Mouse (Mus musculus) bone marrow macrophage, adult 2 months (primary cell): ENCODE measurements around the gene Ece1. TPM values are rescaled to one million over a fixed set of nuclear protein-coding genes. Genes with fewer than 3 reads are reported as not detected.
"Not testable (repeated sequence)": the region's sequence is repeated elsewhere in the genome, so short reads cannot be mapped to it uniquely, and the experiment has no call there.

Experiments used
- H3K27ac ChIP-seq: 2 replicates; pipeline ENCODE4 v1.5.1; 2012; ENCODE audit warnings: low read depth, low read length; ENCODE audit not compliant: insufficient read depth
- H3K4me1 ChIP-seq: 2 replicates; pipeline ENCODE4 v1.6.1; 2012; ENCODE audit warnings: low read length; ENCODE audit not compliant: control insufficient read depth, insufficient read depth
- H3K4me3 ChIP-seq: 2 replicates; pipeline ENCODE4 v1.5.1; 2012; ENCODE audit warnings: mild to moderate bottlenecking, low read length, moderate library complexity; ENCODE audit not compliant: insufficient read depth
- CTCF ChIP-seq: IDR thresholded peaks from 2 replicates; pipeline ENCODE4 v1.5.1; 2012; ENCODE audit warnings: low read depth, mild to moderate bottlenecking, low read length, moderate library complexity
- POLR2A ChIP-seq: IDR thresholded peaks from 2 replicates; pipeline ENCODE4 v1.6.1; 2012; ENCODE audit warnings: mild to moderate bottlenecking, low read depth, low read length, borderline replicate concordance
- polyA plus RNA-seq: library from polyadenylated mRNA; stranded (reverse); fragments of >200 nt; gene quantifications from 2 replicates; pipeline ENCODE4 v1.2.4, GENCODE M21; 2012; ENCODE audit not compliant: missing spikeins, insufficient read depth, insufficient read length

Gene Ece1
- polyA plus RNA-seq, 1 experiment = 18.3 TPM

DNA sequence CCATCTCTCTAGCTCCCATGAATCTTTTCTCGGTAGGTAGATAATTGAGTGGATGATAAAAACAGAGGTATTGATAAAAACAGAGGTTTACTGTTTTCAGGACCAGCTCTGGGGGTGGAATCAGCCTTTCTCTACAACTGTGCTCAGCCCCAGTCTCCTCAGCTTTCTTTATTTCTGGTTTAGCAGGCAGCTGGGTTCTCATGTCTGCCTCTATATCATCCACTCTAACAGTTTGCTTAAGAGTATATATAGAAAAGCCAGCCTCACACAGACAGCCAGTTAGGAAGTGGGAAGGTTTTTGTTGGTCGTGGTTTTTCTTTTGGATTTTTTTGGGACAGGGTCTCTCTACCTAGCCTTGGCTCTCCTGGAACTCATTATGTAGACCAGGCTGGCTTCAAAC is 92.1 kb downstream of the Ece1 start:
- H3K4me3 ChIP-seq = no peak overlapping the region
- TF ChIP-seq CTCF (no peak), POLR2A (no peak)
- no peak overlapping the region for H3K27ac ChIP-seq
- peaks cover 7% of the 10 kb centered on the region for H3K4me1 ChIP-seq

DNA sequence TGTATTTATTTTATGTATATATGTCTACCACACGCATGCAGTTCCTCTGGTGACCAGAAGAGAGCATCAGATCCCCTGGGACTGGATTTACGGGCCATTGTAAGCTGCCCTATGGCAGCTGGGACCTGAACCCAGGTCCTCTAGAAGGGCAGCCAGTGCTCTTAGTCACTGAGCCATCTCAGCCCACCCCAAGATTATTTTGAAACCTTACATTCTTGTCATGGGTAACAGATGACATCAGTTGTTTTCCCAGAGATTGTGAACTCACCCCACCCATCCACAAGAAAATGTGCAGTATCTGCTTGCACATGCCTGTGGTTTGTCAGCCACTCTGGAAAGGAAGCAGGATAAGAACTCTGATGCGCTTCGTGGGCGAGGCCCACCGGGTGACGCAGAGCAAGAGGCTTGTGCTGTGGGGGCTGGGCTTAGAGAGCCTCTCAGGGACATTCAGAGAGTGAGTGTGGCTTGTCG is 92.9 kb downstream of the Ece1 start:
- H3K4me3 ChIP-seq = no peak overlapping the region
- peaks cover 7% of the 10 kb centered on the region for H3K4me1 ChIP-seq
- no peak overlapping the region for H3K27ac ChIP-seq

DNA sequence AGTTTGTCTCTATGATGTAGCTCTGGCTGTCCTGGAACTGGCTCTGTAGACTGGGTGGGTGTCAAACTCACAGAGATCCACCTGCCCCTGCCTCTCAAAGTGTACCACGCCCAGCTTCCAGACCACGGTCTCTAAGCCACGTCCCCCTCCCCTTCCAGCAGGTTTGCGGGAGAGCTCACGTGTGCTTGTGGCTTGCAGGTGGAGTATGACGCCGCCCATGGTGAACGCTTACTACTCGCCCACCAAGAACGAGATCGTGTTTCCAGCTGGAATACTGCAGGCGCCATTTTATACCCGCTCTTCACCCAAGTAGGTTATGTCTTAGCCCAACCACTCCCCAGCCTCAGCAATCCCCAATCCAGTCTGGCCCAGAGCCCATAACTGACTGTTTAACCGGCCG is 94.2 kb downstream of the Ece1 start:
- no peak for TF ChIP-seq POLR2A
- no peak for TF ChIP-seq CTCF
- no peak overlapping the region for H3K4me3 ChIP-seq
- no peak overlapping the region for H3K27ac ChIP-seq
- H3K4me1 ChIP-seq = peaks cover 7% of the 10 kb centered on the region

More for the DNA sequence above, 92.9 kb downstream of the Ece1 start:
- TF ChIP-seq CTCF = no peak
- no peak for TF ChIP-seq POLR2A

DNA sequence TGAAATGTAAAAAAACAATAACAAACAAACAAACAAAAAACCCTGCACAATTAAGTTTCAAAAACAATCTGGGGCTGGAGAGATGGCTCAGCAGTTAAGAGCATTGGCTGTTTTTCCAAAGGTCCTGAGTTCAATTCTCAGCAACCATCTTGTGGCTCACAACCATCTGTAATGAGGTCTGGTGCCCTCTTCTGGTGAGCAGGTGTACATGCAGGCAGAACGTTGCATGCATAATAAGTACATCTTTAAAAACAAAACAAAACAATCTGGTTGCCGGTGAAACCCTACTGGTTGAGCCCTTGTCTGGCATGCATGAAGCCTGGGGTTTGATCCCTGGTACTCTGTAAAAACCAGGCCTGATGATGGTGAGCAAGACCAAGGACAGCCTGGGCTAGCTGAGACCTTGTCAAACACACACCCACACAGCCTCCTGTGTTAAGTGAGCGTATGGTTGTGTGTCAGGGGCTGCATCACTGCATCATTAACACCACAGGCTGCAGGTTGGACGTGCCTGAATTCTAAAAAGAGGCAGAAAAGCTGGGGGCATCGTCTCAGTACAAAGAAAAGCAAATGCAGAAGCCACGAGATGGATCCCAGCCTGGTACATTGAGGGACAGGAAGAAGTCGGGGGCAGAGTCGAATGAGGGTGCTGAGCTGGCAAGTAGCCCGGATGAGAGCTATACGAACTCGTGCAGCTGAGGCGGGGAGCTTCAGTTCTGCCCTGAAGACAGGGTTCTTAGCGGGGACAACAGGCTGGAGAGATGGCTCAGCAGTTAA is 98.0 kb downstream of the Ece1 start:
- TF ChIP-seq CTCF = no peak
- no peak for TF ChIP-seq POLR2A
- Histone ChIP-seq H3K4me1 (no peaks in the 10 kb centered on the region), H3K4me3 (no peak overlapping the region), H3K27ac (no peak overlapping the region)

DNA sequence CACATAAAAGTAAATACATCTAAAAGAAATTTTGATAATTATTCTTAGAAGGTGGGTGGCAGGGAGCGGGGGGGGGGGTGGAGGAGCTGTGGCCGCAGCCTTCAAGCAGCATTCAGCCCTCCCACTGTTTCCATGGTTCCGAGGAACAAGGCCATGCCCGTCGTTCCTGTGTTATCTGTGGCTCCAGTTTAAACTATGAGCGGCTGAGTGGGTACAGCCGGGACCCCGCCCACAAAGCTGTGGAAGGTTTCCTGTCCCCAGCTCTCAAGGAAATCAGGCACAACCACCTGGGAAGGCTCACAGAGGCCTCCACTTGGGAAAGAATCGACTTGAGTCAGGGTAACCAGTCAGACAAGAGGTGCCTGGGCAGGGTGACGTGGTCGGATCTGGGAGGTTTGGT is 98.7 kb downstream of the Ece1 start:
- no peak for TF ChIP-seq CTCF
- TF ChIP-seq POLR2A = no peak
- Histone ChIP-seq H3K27ac (no peak overlapping the region), H3K4me1 (no peaks in the 10 kb centered on the region), H3K4me3 (no peak overlapping the region)

DNA sequence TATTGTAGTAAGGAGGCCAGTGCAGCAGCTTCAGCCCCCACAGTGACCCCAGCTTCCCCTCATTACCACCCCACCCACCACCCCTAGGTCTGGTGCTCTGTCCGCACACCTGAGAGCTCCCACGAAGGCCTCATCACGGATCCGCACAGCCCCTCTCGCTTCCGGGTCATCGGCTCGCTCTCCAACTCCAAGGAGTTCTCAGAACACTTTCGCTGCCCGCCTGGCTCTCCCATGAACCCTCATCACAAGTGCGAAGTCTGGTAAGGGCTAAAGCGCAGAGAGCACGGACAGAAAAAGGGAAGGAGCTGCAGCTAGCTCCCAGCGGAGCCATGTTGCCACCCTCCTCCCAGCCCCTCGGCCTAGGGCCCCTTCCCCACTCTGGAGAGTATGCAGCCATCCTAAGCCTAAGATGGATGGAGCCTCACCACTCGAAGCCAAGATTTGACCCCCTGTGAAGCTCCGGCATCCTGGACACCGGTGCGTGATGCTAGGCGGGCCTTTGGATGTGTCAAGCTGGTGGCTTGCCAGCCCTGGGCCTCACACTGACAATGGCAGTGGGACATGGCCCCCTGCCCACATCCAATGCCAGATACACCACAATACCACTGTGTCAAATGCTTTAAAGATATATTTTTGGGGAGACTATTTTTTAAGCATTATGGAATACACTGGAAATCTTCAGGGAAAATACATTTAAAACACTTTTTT is 100.8 kb downstream of the Ece1 start:
- no peak overlapping the region for H3K27ac ChIP-seq
- TF ChIP-seq CTCF (no peak), POLR2A (no peak)
- H3K4me1 ChIP-seq = no peaks in the 10 kb centered on the region
- H3K4me3 ChIP-seq = no peak overlapping the region

DNA sequence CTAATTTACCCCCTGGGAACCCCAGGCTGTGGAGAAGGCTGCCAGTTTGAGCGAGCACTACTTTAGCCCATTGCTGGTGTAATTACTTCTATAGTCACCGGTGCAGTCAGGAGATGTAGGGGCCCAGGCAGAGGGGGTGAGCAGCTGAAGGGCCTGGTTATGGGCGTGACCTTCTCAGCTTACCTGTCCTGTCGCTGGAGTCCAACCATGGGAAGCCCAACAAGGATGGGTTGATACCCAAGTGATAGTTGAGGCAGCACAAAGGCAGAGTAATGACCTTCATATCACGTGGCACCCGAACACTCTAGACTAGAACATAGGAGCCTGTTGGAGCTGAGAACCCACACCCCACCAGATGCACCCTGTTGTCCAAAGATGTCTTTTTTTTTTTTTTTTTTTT is 101.4 kb downstream of the Ece1 start:
- no peak for TF ChIP-seq CTCF
- TF ChIP-seq POLR2A = no peak
- H3K4me1 ChIP-seq = no peaks in the 10 kb centered on the region
- H3K4me3 ChIP-seq = no peak overlapping the region
- H3K27ac ChIP-seq = no peak overlapping the region

DNA sequence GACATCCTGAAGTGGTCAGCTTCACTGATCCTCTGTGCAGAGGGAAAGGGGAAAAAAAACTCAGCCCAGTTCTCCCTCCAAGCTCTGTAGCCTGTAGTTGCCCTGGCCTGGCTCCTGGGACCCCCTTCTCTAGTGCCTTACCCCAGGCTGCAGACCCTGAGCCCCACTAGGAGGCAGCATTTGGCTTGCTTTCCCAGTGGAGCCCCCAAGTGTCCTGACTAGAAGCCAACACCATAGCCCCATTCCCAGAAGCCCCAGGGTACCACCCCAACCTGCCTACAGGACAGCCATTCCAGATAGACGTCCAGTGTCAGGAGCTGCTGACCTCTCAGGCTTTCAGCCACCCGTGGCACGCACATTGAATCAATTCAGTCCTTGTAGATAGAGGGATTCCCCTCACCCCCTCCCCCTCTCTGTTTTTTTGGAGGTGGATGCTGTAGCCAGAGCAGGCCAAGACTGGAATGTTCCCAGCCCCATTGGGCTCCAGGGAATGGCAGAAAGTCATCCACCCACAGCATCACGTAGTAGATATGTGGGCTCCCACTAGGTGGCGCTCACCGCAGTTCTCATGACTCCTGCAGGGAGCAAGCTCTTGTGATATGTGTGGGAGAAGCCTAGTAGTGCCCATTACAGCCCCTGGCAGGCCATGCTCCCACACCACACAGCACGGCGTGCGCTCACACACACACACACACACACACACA is 102.0 kb downstream of the Ece1 start:
- H3K4me1 ChIP-seq = no peaks in the 10 kb centered on the region
- no peak overlapping the region for H3K27ac ChIP-seq
- H3K4me3 ChIP-seq = no peak overlapping the region
- TF ChIP-seq CTCF (peak; percentile 36), POLR2A (no peak)

DNA sequence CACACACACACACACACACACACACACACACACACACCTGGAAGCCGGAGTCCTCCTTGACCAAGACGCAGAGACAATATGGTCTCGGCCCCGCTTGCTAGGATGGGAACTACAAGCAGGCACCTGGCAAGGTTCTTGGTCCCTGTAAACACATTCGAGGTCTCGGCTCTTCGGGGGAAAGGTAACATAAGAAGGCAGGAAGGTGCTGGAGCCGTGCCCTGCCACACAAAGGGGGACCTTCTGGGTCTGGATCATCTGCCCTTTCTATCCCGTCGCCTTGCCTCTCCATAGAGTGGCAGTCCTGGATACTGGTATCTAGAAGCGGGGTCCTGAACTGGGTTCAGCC is 102.5 kb downstream of the Ece1 start:
- no peak for TF ChIP-seq CTCF
- TF ChIP-seq POLR2A = no peak
- Histone ChIP-seq H3K27ac (no peak overlapping the region), H3K4me3 (no peak overlapping the region), H3K4me1 (no peaks in the 10 kb centered on the region)

DNA sequence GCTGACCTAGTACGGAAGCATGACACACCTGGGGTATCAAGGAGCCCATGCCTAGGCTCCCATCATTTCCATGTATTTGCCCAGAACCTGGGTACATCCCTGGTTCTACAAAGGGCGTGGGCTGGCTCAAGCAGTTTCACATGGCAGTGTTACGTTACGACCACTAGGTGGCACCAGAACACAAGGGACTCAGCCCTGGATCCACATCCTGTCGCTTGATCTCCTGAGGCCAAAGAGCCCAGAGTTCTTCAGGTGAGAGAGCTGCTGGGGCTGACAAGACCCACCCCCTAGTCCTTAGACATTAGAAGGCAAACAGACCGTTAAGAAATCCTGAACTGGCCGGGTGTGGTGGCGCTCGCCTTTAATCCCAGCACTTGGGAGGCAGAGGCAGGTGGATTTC is 106.2 kb downstream of the Ece1 start:
- Histone ChIP-seq H3K27ac (no peak overlapping the region), H3K4me1 (no peaks in the 10 kb centered on the region), H3K4me3 (no peak overlapping the region)
- TF ChIP-seq POLR2A = no peak
- TF ChIP-seq CTCF = peak; percentile 91

DNA sequence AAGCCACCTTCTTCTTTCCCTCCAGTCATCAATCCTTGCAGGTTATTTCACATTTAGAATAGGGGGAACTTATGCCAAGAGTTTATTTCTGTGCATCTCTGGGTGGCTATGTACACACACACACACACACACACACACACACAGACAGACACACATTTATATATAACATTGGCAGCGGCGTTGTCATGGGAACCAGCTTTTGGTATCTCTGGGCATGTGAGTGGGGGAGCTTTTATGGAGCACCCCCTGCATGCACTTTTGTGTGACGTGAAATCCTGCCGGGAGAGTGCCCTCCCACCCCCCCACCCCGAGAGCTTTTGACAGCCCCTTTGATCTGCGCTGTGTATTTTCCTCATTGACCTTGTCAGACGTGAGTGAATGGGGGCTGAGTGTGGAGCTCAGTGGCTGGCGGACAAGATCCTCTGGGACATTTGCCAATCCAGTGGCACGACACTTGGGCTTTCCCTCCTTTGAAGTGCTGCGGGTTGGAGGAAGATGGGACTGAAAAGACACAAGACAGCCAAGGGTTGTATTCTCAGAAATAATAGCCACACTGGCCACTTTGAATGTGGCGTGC is 108.7 kb downstream of the Ece1 start:
- not testable (repeated sequence) for H3K4me3 ChIP-seq, H3K27ac ChIP-seq, H3K4me1 ChIP-seq

DNA sequence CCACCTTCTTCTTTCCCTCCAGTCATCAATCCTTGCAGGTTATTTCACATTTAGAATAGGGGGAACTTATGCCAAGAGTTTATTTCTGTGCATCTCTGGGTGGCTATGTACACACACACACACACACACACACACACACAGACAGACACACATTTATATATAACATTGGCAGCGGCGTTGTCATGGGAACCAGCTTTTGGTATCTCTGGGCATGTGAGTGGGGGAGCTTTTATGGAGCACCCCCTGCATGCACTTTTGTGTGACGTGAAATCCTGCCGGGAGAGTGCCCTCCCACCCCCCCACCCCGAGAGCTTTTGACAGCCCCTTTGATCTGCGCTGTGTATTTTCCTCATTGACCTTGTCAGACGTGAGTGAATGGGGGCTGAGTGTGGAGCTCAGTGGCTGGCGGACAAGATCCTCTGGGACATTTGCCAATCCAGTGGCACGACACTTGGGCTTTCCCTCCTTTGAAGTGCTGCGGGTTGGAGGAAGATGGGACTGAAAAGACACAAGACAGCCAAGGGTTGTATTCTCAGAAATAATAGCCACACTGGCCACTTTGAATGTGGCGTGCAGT is 112.9 kb downstream of the Ece1 start:
- H3K27ac ChIP-seq, H3K4me1 ChIP-seq, H3K4me3 ChIP-seq: not testable (repeated sequence)

DNA sequence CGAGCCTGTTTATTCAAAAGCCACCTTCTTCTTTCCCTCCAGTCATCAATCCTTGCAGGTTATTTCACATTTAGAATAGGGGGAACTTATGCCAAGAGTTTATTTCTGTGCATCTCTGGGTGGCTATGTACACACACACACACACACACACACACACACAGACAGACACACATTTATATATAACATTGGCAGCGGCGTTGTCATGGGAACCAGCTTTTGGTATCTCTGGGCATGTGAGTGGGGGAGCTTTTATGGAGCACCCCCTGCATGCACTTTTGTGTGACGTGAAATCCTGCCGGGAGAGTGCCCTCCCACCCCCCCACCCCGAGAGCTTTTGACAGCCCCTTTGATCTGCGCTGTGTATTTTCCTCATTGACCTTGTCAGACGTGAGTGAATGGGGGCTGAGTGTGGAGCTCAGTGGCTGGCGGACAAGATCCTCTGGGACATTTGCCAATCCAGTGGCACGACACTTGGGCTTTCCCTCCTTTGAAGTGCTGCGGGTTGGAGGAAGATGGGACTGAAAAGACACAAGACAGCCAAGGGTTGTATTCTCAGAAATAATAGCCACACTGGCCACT is 117.1 kb downstream of the Ece1 start:
- H3K4me1 ChIP-seq, H3K4me3 ChIP-seq, H3K27ac ChIP-seq: not testable (repeated sequence)
